Mouse (Mus musculus): ENCODE measurements at regions not wholly inside any gene's neighbourhood (a gene's known extent, or its start where the extent isn't known, plus 50 kb on each side); places are given as distances from the start of the nearest gene placed in this dataset.

DNA sequence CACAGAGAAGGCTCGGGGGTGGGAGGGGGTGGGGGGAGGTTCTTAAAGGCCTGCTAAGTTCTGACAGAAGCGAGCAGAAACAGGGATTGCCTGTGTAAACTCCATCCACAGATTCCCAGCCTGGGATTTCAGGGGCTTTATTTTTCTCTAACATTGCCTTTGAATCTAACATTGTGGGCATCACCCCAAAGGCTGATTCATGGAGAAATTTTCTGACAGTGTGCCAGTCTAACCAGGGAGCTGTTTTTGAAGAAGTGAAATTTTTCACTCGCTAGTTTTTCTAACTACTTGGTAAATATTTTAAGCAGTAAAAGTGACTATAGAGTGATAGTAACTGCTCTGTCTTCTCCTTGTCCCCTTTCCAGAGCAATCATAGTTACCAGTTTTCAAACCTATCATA is 606.4 kb downstream of the Gsdmc2 start:
- H3K27ac ChIP-seq (ENCODE audit: control insufficient read depth, insufficient read depth, low read depth, low read length) = no peak overlapping the region
- H3K27me3 ChIP-seq (ENCODE audit: control insufficient read depth, insufficient read depth, low read length) = no peaks in the 10 kb centered on the region
- TF ChIP-seq CTCF (IDR thresholded peaks at IDR 0.05; ENCODE audit: control insufficient read depth, insufficient read depth, insufficient replicate concordance, low read depth, low read length) (no peak), POLR2A (IDR thresholded peaks at IDR 0.05; ENCODE audit: control insufficient read depth, low read depth, low read length) (no peak)
- no peak overlapping the region for H3K4me3 ChIP-seq (ENCODE audit: control insufficient read depth, low read depth, low read length)
- no peaks in the 10 kb centered on the region for H3K36me3 ChIP-seq (ENCODE audit: control insufficient read depth, insufficient read depth, low read length)
- no peaks in the 10 kb centered on the region for H3K4me1 ChIP-seq (ENCODE audit: control insufficient read depth, insufficient read depth, low read length)

GRCm38 (mm10) chr15:63218393-63219060 is 626.5 kb downstream of the Gsdmc2 start:
- no peaks in the 10 kb centered on the region for H3K4me1 ChIP-seq (ENCODE audit: control insufficient read depth, insufficient read depth, low read length)
- H3K4me3 ChIP-seq (ENCODE audit: control insufficient read depth, low read depth, low read length) = no peak overlapping the region
- no peaks in the 10 kb centered on the region for H3K36me3 ChIP-seq (ENCODE audit: control insufficient read depth, insufficient read depth, low read length)
- TF ChIP-seq POLR2A (IDR thresholded peaks at IDR 0.05; ENCODE audit: control insufficient read depth, low read depth, low read length) (no peak), CTCF (IDR thresholded peaks at IDR 0.05; ENCODE audit: control insufficient read depth, insufficient read depth, insufficient replicate concordance, low read depth, low read length) (no peak)
- H3K27me3 ChIP-seq (ENCODE audit: control insufficient read depth, insufficient read depth, low read length) = no peaks in the 10 kb centered on the region
- no peak overlapping the region for H3K27ac ChIP-seq (ENCODE audit: control insufficient read depth, insufficient read depth, low read depth, low read length)

DNA sequence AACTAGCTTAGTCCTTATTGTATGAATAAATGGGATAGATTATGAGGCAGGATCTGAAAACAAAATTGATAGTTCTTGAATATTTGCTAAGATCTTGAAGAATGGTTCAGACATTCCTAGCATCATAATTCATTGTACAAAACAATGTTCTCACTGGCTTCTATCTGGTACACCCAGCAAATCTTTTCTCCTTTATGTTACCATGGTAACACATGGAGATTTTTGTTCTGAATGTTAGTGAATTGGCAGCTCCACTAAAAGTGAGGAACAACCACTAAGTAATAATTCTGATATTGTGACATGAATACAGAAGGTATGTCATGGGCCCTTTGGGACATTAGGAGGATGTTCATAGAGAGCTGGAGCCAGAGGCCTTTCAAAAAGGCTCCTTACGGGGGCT is 639.8 kb downstream of the Gsdmc2 start:
- no peaks in the 10 kb centered on the region for H3K4me1 ChIP-seq (ENCODE audit: control insufficient read depth, insufficient read depth, low read length)
- no peak overlapping the region for H3K27ac ChIP-seq (ENCODE audit: control insufficient read depth, insufficient read depth, low read depth, low read length)
- H3K36me3 ChIP-seq (ENCODE audit: control insufficient read depth, insufficient read depth, low read length) = no peaks in the 10 kb centered on the region
- H3K4me3 ChIP-seq (ENCODE audit: control insufficient read depth, low read depth, low read length) = no peak overlapping the region
- no peaks in the 10 kb centered on the region for H3K27me3 ChIP-seq (ENCODE audit: control insufficient read depth, insufficient read depth, low read length)
- no peak for TF ChIP-seq CTCF (IDR thresholded peaks at IDR 0.05; ENCODE audit: control insufficient read depth, insufficient read depth, insufficient replicate concordance, low read depth, low read length)
- no peak for TF ChIP-seq POLR2A (IDR thresholded peaks at IDR 0.05; ENCODE audit: control insufficient read depth, low read depth, low read length)

DNA sequence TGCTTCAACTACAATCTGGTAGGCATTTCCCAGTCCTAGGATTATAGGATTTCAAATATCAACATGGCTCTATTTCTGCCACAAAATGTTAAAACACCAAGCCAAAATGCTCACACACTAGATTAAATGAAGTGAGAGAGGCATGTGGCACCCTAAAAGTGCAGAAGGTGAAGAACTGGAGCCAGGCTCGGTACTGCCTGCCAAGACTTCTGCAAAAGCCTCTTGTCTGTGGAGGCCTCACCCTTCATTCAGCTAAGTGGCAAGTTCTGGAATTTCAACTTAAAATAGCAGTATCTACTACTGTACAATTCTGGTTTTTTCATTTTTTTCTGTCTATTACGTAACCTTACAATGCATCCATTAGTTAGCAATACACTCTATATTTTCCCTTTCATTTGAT is 649.9 kb downstream of the Gsdmc2 start:
- no peak overlapping the region for H3K4me3 ChIP-seq (ENCODE audit: control insufficient read depth, low read depth, low read length)

GRCm38 (mm10) chr15:63194492-63194797 is 650.5 kb downstream of the Gsdmc2 start:
- H3K4me1 ChIP-seq (ENCODE audit: control insufficient read depth, insufficient read depth, low read length) = no peaks in the 10 kb centered on the region
- no peak overlapping the region for H3K27ac ChIP-seq (ENCODE audit: control insufficient read depth, insufficient read depth, low read depth, low read length)
- TF ChIP-seq POLR2A (IDR thresholded peaks at IDR 0.05; ENCODE audit: control insufficient read depth, low read depth, low read length) (no peak), CTCF (IDR thresholded peaks at IDR 0.05; ENCODE audit: control insufficient read depth, insufficient read depth, insufficient replicate concordance, low read depth, low read length) (no peak)
- H3K4me3 ChIP-seq (ENCODE audit: control insufficient read depth, low read depth, low read length) = no peak overlapping the region
- H3K27me3 ChIP-seq (ENCODE audit: control insufficient read depth, insufficient read depth, low read length) = no peaks in the 10 kb centered on the region
- no peaks in the 10 kb centered on the region for H3K36me3 ChIP-seq (ENCODE audit: control insufficient read depth, insufficient read depth, low read length)

More for the DNA sequence above, 649.9 kb downstream of the Gsdmc2 start:
- TF ChIP-seq POLR2A (IDR thresholded peaks at IDR 0.05; ENCODE audit: control insufficient read depth, low read depth, low read length) = no peak
- no peak for TF ChIP-seq CTCF (IDR thresholded peaks at IDR 0.05; ENCODE audit: control insufficient read depth, insufficient read depth, insufficient replicate concordance, low read depth, low read length)
- Histone ChIP-seq H3K36me3 (ENCODE audit: control insufficient read depth, insufficient read depth, low read length) (no peaks in the 10 kb centered on the region), H3K27ac (ENCODE audit: control insufficient read depth, insufficient read depth, low read depth, low read length) (no peak overlapping the region), H3K27me3 (ENCODE audit: control insufficient read depth, insufficient read depth, low read length) (no peaks in the 10 kb centered on the region), H3K4me1 (ENCODE audit: control insufficient read depth, insufficient read depth, low read length) (no peaks in the 10 kb centered on the region)

DNA sequence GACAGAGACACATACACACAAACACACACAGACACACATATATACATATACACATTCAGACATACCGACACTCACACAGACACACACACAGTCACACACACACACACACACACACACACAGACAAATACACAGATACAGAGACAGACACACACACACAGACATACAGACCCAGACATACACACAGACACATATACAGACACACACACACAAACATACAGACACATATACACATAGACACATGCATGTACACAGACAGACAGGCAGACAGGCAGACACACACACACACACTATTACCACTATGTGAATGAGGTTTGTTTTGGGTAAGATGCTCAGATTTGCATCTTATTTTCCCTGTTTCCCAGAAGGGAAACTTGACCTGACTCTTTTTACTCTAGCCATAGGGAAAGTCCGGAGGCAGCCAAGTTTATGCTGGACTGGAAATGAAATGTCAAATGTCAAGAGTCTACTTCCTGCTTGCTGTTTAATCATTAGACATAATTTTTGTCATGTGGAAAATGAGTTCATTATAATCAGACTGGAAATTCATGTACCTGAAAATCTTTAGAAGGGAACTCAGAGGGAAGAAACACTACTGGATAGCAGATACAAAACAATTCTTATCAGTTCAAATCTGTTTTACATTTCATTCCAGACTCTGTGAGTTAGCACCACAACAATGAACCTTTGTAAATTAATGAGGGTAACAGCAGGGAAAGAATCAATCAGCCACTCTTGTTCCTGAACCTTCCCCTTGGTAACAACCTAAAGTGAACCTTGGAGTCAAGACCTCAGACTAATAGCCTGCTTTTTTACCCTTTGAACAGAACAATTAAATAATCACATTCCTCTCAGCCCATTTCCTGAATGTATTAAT is 651.1 kb downstream of the Gsdmc2 start:
- no peak overlapping the region for H3K27ac ChIP-seq (ENCODE audit: control insufficient read depth, insufficient read depth, low read depth, low read length)
- TF ChIP-seq POLR2A (IDR thresholded peaks at IDR 0.05; ENCODE audit: control insufficient read depth, low read depth, low read length) = no peak
- TF ChIP-seq CTCF (IDR thresholded peaks at IDR 0.05; ENCODE audit: control insufficient read depth, insufficient read depth, insufficient replicate concordance, low read depth, low read length) = no peak
- H3K36me3 ChIP-seq (ENCODE audit: control insufficient read depth, insufficient read depth, low read length) = no peaks in the 10 kb centered on the region
- no peaks in the 10 kb centered on the region for H3K27me3 ChIP-seq (ENCODE audit: control insufficient read depth, insufficient read depth, low read length)
- H3K4me1 ChIP-seq (ENCODE audit: control insufficient read depth, insufficient read depth, low read length) = no peaks in the 10 kb centered on the region
- H3K4me3 ChIP-seq (ENCODE audit: control insufficient read depth, low read depth, low read length) = no peak overlapping the region

DNA sequence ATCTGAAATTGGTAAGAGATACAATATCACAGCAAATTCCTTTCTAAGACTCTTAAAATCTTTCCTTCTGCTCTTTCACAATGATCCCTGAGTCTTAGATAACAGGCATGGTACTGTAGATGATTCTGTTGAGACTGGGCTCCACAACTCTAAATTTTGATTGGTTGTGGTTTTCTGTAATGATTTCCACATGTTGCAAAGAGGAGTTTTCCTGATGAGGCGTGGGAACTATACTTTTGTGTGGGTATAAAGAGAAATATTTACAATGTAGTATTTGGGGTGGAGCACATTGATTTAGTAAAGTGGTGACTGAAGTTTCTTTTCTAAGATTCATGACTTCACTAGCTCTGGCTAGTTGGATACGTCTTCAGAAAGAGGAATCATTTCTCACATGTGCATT is 653.2 kb downstream of the Gsdmc2 start:
- no peaks in the 10 kb centered on the region for H3K36me3 ChIP-seq (ENCODE audit: control insufficient read depth, insufficient read depth, low read length)
- no peaks in the 10 kb centered on the region for H3K27me3 ChIP-seq (ENCODE audit: control insufficient read depth, insufficient read depth, low read length)
- no peak overlapping the region for H3K4me3 ChIP-seq (ENCODE audit: control insufficient read depth, low read depth, low read length)
- no peaks in the 10 kb centered on the region for H3K4me1 ChIP-seq (ENCODE audit: control insufficient read depth, insufficient read depth, low read length)
- no peak for TF ChIP-seq CTCF (IDR thresholded peaks at IDR 0.05; ENCODE audit: control insufficient read depth, insufficient read depth, insufficient replicate concordance, low read depth, low read length)
- no peak for TF ChIP-seq POLR2A (IDR thresholded peaks at IDR 0.05; ENCODE audit: control insufficient read depth, low read depth, low read length)
- no peak overlapping the region for H3K27ac ChIP-seq (ENCODE audit: control insufficient read depth, insufficient read depth, low read depth, low read length)

Measured in testis, adult 2 months (tissue).